Mouse (Mus musculus) thymus, adult 2 months (tissue): ENCODE data around the gene Spata31d1d.

ENCODE experiments used
- CTCF ChIP-seq: fragments of 200-500 bp; IDR thresholded peaks from 2 replicates; pipeline ENCODE4 v1.5.1; 2012; ENCODE audit warnings: mild to moderate bottlenecking, control low read depth, low read length, moderate library complexity, borderline replicate concordance; ENCODE audit not compliant: control insufficient read depth, poor library complexity, insufficient read depth; ENCODE audit errors: extremely low read depth
- POLR2A ChIP-seq: fragments of 200-500 bp; IDR thresholded peaks from 2 replicates; pipeline ENCODE4 v1.6.1; 2012; ENCODE audit warnings: mild to moderate bottlenecking, low read length, control low read depth, moderate library complexity; ENCODE audit not compliant: control insufficient read depth, poor library complexity, insufficient read depth; ENCODE audit errors: extremely low read depth

- TF ChIP-seq CTCF, result no peak
- TF ChIP-seq POLR2A, result no peak
These were observed 28.0 kb downstream of the Spata31d1d start for GRCm38 (mm10) chr13:59703514-59703913.
